Comparison of ENCODE assay signal across 11 mouse cellular contexts in the genomic region with DNA sequence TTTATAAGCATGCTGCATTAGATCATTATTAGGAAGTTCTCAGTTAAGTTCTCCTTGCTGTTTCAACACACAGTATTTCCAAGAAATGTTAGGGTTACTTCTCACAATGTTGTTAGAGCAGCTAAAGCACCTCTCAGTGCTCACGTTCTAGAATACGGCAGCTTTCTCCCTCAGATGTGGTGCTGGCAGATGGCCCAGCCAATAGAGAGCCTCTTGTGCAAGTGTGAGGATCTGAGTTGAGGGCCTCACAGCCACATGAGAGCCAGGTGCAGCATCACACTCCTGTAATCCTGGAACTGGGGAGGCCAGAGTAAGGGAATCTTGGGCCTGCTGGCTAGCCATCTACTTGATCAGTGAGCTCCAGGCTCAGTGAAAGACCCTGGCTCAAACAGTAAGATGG. TPM values are rescaled to one million over a fixed set of nuclear protein-coding genes. Genes with fewer than 3 reads are reported as not detected.
"Had no signal": no experiment of that assay in that cellular context is flagged by ENCODE, and none has a peak within 500 bp of the region (broad histone marks: within the 10 kb centered on the region; RNA-seq: fewer than 3 reads in every experiment).

No protein-coding gene starts in this region.

- H3K9me3 ChIP-seq: limb, embryonic 13.5 days; midbrain, embryonic 13.5 days; neural tube, embryonic 15.5 days had no signal

- H3K4me1 ChIP-seq: limb, embryonic 13.5 days; midbrain, embryonic 13.5 days; neural tube, embryonic 15.5 days had no signal

- ATAC-seq: midbrain, embryonic 13.5 days had no signal

- H3K4me3 ChIP-seq: limb, embryonic 13.5 days; midbrain, embryonic 13.5 days; neural tube, embryonic 15.5 days had no signal

- H3K4me2 ChIP-seq: limb, embryonic 13.5 days; lung, embryonic 14.5 days; midbrain, embryonic 13.5 days; neural tube, embryonic 15.5 days had no signal

- H3K27ac ChIP-seq: limb, embryonic 13.5 days; liver, embryonic 14.5 days; midbrain, embryonic 13.5 days; neural tube, embryonic 15.5 days; stomach, postnatal 0 days had no signal

- H3K27me3 ChIP-seq: limb, embryonic 13.5 days; midbrain, embryonic 13.5 days; neural tube, embryonic 15.5 days had no signal

- DNase-seq: kidney, adult 18-20 months; kidney, postnatal 10 days; left cerebral cortex, postnatal 4 days; lung, embryonic 14.5 days; right cerebral cortex, postnatal 25 days had no signal

- H3K9ac ChIP-seq: limb, embryonic 13.5 days; liver, embryonic 14.5 days; lung, embryonic 14.5 days; neural tube, embryonic 15.5 days had no signal

RNA-seq across cellular contexts. Expression of gene Usp50, which starts 43.0 kb away (rescaled TPM):
- total RNA-seq: left cerebral cortex, postnatal 10 days; left cerebral cortex, postnatal 4 days had no signal
